Mouse (Mus musculus) forebrain, embryonic 11.5 days (tissue): ENCODE results near the gene Ube3b. TPM values are rescaled to one million over a fixed set of nuclear protein-coding genes. Genes with fewer than 3 reads are reported as not detected.

ENCODE experiments used
- ATAC-seq: fragments of 200-750 bp; cut with Nextera tagmentation; replicated peaks from 2 replicates; pipeline ENCODE4 v1.8.0; 2017; ENCODE audit warnings: moderate TSS enrichment; ENCODE audit not compliant: low FRiP score
- DNase-seq: peaks from one replicate; pipeline ENCODE4 v3.0.0-alpha.2; 2017; ENCODE audit warnings: low spot score
- H3K27ac ChIP-seq: fragments of 300-500 bp; sonication (generic); 2 replicates; pipeline ENCODE4 v1.5.1; 2014; ENCODE audit warnings: low read depth, low read length
- H3K27me3 ChIP-seq: fragments of 300-500 bp; sonication (generic); 2 replicates; pipeline ENCODE4 v1.6.1; 2014; ENCODE audit warnings: mild to moderate bottlenecking, low read length, mixed read lengths; ENCODE audit not compliant: control insufficient read depth, insufficient read depth
- H3K36me3 ChIP-seq: fragments of 300-500 bp; sonication (generic); 2 replicates; pipeline ENCODE4 v1.6.1; 2014; ENCODE audit warnings: mild to moderate bottlenecking, low read length, moderate library complexity, mixed read lengths; ENCODE audit not compliant: control insufficient read depth, insufficient read depth
- H3K4me1 ChIP-seq: fragments of 300-500 bp; sonication (generic); replicated peaks from 2 replicates; pipeline ENCODE4 v1.6.1; 2014; ENCODE audit warnings: low read length, mixed read lengths; ENCODE audit not compliant: control insufficient read depth, insufficient read depth
- H3K4me2 ChIP-seq: fragments of 300-500 bp; sonication (generic); 2 replicates; pipeline ENCODE4 v1.6.1; 2014; ENCODE audit warnings: low read depth, mild to moderate bottlenecking, low read length, moderate library complexity, mixed read lengths; ENCODE audit not compliant: severe bottlenecking
- H3K4me3 ChIP-seq: fragments of 300-500 bp; sonication (generic); 2 replicates; pipeline ENCODE4 v1.5.1; 2014; ENCODE audit warnings: low read depth, low read length
- H3K9ac ChIP-seq: fragments of 300-500 bp; sonication (generic); 2 replicates; pipeline ENCODE4 v1.6.1; 2014; ENCODE audit warnings: low read length
- H3K9me3 ChIP-seq: fragments of 300-500 bp; sonication (generic); 2 replicates; pipeline ENCODE4 v1.6.1; 2016; ENCODE audit warnings: low read length, mixed read lengths; ENCODE audit not compliant: control insufficient read depth
- WGBS: fragments of 180-500 bp; shearing (Covaris S2); extraction: QIAGEN DNeasy Blood & Tissue Kit; methylation state at CpG from one replicate; pipeline ENCODE4 v1.1.7; 2014; 5-methylcytosine and 5-hydroxymethylcytosine counted together
- polyA plus RNA-seq: library from polyadenylated mRNA; unstranded; fragments of >200 nt; fragmentation: Nextera tagmentation; extraction: Ambion mirVana; gene quantifications from 2 replicates; pipeline ENCODE4 v1.2.1, GENCODE M21; 2014

The Ube3b gene
- polyA plus RNA-seq, 1 experiment from 2014 or later, result 52.9 TPM

DNA sequence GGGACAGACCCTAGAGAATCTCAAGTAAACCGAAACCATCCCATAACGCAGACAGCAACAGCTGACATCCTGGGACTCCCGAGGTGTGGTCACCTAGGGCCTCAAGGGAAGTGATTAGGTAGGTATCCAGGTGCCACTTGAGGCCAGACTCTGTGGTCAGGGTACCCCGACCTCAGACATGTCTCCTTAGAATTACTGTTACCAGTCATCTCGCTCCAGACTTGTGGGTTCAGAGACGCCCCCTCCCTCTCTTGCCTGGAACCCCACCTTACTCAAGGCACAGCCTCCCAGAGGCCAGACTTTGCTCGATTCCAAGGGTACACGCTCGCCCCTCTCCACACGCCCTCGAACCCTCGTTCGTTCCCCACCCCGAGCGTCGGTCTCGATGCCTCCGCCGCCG, 644 bp upstream of the Ube3b start:
- H3K4me1 ChIP-seq, result peaks cover 13% of the 10 kb centered on the region; the same call in 1 of the 2 replicates
- WGBS, result 2% methylated on average over 20 of the region's 20 CpGs
- H3K4me3 ChIP-seq, result peak overlapping the region; percentile 57
- no peak for DNase-seq
- H3K4me2 ChIP-seq, result peak overlapping the region; percentile 81
- H3K36me3 ChIP-seq, result no peaks in the 10 kb centered on the region; the same call in 1 of the 2 replicates
- ATAC-seq, result peak; percentile 63
- H3K27me3 ChIP-seq, result no peaks in the 10 kb centered on the region
- peak overlapping the region; percentile 77 for H3K9ac ChIP-seq
- peak overlapping the region; percentile 72; the same call in 1 of the 2 replicates for H3K27ac ChIP-seq
- no peaks in the 10 kb centered on the region for H3K9me3 ChIP-seq

DNA sequence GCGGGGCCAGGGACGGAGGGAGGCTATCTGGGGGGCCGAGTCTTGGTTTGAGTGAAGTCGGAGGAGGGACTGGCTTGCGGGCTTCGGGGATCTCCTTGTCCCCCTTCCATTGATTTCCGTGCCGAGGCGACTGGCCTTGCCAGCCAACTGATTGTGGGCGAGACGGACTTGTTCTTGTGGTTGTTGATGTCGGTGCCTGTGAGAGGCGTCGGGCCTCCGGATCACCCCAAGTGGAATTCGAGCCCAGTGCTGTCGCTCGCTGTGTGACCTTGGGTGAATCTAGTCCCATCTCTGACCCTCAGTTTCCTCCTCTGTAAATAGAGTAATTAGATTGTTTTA, 575 bp downstream of the Ube3b start:
- Histone ChIP-seq H3K9me3 (no peaks in the 10 kb centered on the region), H3K4me3 (peak overlapping the region; percentile 57), H3K4me2 (peak overlapping the region; percentile 81), H3K27ac (peak overlapping the region; percentile 72; the same call in 1 of the 2 replicates), H3K9ac (peak overlapping the region; percentile 77), H3K27me3 (no peaks in the 10 kb centered on the region), H3K36me3 (no peaks in the 10 kb centered on the region; the same call in 1 of the 2 replicates), H3K4me1 (peaks cover 13% of the 10 kb centered on the region; the same call in 1 of the 2 replicates)
- WGBS, result 0% methylated on average over 18 of the region's 18 CpGs
- no peak for DNase-seq
- no peak for ATAC-seq

GRCm38 (mm10) chr5:114383184-114383904, 2.9 kb downstream of the Ube3b start:
- Histone ChIP-seq H3K27ac (no peak overlapping the region), H3K4me2 (no peak overlapping the region), H3K9ac (no peak overlapping the region), H3K4me1 (peaks cover 13% of the 10 kb centered on the region; the same call in 1 of the 2 replicates), H3K9me3 (no peaks in the 10 kb centered on the region), H3K4me3 (no peak overlapping the region), H3K27me3 (no peaks in the 10 kb centered on the region), H3K36me3 (no peaks in the 10 kb centered on the region; the same call in 1 of the 2 replicates)
- 75% methylated on average over 9 of the region's 9 CpGs for WGBS
- DNase-seq (peak; percentile 70), ATAC-seq (no peak)

GRCm38 (mm10) chr5:114384448-114384847, 4.0 kb downstream of the Ube3b start:
- Histone ChIP-seq H3K4me2 (no peak overlapping the region), H3K36me3 (peaks cover 5% of the 10 kb centered on the region; the same call in 1 of the 2 replicates), H3K27ac (no peak overlapping the region), H3K4me1 (peaks cover 13% of the 10 kb centered on the region; the same call in 1 of the 2 replicates), H3K9ac (no peak overlapping the region), H3K27me3 (no peaks in the 10 kb centered on the region), H3K9me3 (no peaks in the 10 kb centered on the region), H3K4me3 (no peak overlapping the region)
- 95% methylated on average over 8 of the region's 8 CpGs for WGBS
- no peak for DNase-seq
- ATAC-seq, result no peak

GRCm38 (mm10) chr5:114393169-114393568, 12.8 kb downstream of the Ube3b start:
- ATAC-seq, result no peak
- 89% methylated on average over 9 of the region's 9 CpGs for WGBS

GRCm38 (mm10) chr5:114406592-114406991, 26.2 kb downstream of the Ube3b start:
- H3K9ac ChIP-seq, result no peak overlapping the region
- H3K36me3 ChIP-seq, result peaks cover 20% of the 10 kb centered on the region; the same call in 1 of the 2 replicates
- WGBS, result 91% methylated on average over 14 of the region's 14 CpGs
- no peaks in the 10 kb centered on the region for H3K27me3 ChIP-seq
- no peaks in the 10 kb centered on the region for H3K9me3 ChIP-seq
- no peak for ATAC-seq
- no peak for DNase-seq
- H3K27ac ChIP-seq, result no peak overlapping the region
- no peak overlapping the region for H3K4me3 ChIP-seq
- H3K4me1 ChIP-seq, result no peaks in the 10 kb centered on the region
- H3K4me2 ChIP-seq, result no peak overlapping the region

More at GRCm38 (mm10) chr5:114393169-114393568, 12.8 kb downstream of the Ube3b start:
- no peak overlapping the region for H3K4me2 ChIP-seq
- H3K9me3 ChIP-seq, result no peaks in the 10 kb centered on the region
- no peak overlapping the region for H3K4me3 ChIP-seq
- no peak overlapping the region for H3K9ac ChIP-seq
- DNase-seq, result no peak
- H3K27me3 ChIP-seq, result no peaks in the 10 kb centered on the region
- peaks cover 12% of the 10 kb centered on the region; the same call in 1 of the 2 replicates for H3K36me3 ChIP-seq
- no peak overlapping the region for H3K27ac ChIP-seq
- no peaks in the 10 kb centered on the region for H3K4me1 ChIP-seq

DNA sequence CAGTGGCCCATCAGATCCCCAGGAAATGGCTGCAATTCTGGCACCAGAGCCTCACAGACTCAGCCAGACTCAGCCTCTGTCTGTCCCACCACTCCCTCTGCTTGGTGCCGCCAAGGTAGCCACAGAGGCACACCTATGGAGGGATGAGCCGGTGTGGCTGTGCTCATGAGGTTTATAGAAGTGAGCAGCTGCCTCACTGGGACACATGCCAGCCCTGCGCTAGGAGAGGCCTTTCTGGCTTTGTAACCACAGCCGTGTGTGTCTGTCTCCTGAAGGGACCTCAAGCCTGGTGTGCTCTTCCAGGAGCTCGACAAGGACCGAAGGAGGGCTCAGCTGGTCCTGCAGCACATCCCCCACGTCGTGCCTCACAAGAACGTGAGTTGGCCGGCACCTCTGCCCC, 26.9 kb downstream of the Ube3b start:
- H3K36me3 ChIP-seq, result peaks cover 22% of the 10 kb centered on the region; the same call in 1 of the 2 replicates
- H3K9me3 ChIP-seq, result no peaks in the 10 kb centered on the region

DNA sequence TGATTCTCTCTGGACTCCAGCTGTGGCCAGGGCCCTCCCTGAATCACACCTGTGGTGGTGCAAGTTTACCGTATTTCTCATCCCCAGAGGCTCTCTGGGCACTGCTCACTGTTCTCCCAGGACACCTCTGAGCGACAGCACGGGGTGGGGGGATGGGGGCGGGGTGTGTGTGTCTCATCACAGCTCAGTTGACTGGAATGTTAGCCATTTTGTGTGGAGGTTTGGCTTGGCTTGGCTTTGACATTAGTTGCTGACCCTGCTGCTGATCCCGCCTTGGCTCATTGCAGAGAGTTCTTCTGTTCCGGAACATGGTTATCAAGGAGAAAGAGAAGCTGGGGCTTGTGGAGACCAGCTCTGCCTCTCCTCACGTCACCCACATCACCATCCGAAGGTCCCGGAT, 27.4 kb downstream of the Ube3b start:
- Histone ChIP-seq H3K4me3 (no peak overlapping the region), H3K4me2 (no peak overlapping the region)
- 93% methylated on average over 9 of the region's 9 CpGs for WGBS

More for the DNA sequence above, 26.9 kb downstream of the Ube3b start:
- Histone ChIP-seq H3K27me3 (no peaks in the 10 kb centered on the region), H3K4me1 (no peaks in the 10 kb centered on the region), H3K9ac (no peak overlapping the region), H3K4me2 (no peak overlapping the region), H3K4me3 (no peak overlapping the region), H3K27ac (no peak overlapping the region)
- ATAC-seq (no peak), DNase-seq (no peak)
- 91% methylated on average over 10 of the region's 10 CpGs for WGBS

More for the DNA sequence above, 27.4 kb downstream of the Ube3b start:
- Histone ChIP-seq H3K27ac (no peak overlapping the region), H3K27me3 (no peaks in the 10 kb centered on the region), H3K9ac (no peak overlapping the region), H3K36me3 (peaks cover 21% of the 10 kb centered on the region; the same call in 1 of the 2 replicates), H3K4me1 (no peaks in the 10 kb centered on the region), H3K9me3 (no peaks in the 10 kb centered on the region)
- ATAC-seq (no peak), DNase-seq (no peak)
